Mouse (Mus musculus) retina, postnatal 7 days (tissue): ENCODE results near the gene Basp1.

Experiments used
- DNase-seq: peaks from one replicate; pipeline ENCODE4 v3.0.0-alpha.2; 2012; ENCODE audit warnings: low read depth, low spot score

The Basp1 gene

DNA sequence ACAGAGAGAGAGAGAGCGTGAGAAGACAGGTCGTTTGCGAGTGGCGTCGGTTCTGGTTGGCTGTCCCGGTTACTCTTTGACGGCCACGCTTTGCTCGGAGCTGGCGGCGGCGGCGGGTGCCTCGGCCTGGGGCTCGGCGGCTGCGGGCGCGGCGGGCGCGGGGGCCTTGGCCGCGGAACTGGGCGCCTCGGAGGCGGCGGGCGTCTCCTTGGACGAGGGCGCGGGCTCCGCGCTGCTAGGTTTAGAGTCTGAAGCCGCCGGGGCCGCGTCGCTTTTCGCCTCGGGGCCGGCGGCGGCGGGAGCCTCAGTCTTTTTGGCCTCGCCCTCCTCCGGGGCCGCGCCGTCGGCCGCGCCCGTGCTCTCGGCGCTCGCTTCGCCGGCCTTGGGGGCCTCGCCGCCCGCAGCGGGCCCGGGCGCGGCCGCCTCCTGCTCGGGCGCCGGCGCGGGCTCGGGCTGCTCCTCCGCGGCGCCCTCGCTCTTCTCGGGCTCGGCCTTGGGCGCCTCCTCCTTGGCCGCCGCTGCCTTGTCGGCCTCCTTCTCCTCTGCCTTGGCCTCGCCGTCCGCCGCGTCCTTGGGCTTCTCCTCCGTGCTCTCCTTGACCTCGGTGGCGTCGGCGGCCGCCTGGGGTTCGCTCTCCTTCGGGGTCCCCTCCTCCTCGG is 49.3 kb downstream of the Basp1 start:
- DNase-seq = no peak

DNA sequence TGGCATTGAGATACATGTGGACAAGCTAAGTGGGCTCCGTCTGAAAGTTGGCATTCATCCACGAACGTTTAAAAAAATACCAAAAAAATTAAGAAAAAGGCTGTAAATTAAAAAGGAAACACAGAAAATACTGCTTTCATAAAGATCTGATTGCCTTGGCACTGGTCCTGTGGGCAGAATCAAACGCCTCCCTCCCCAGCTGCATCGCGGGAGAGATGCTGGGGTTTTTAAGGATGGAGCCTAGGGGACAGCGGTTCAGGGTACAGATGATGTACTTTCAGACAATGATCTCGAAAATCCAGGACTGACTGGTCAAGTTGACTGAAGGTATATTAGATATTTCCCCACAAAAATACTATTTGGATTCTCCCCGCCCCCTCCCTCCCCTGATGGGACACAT is 49.9 kb downstream of the Basp1 start:
- DNase-seq = no peak

DNA sequence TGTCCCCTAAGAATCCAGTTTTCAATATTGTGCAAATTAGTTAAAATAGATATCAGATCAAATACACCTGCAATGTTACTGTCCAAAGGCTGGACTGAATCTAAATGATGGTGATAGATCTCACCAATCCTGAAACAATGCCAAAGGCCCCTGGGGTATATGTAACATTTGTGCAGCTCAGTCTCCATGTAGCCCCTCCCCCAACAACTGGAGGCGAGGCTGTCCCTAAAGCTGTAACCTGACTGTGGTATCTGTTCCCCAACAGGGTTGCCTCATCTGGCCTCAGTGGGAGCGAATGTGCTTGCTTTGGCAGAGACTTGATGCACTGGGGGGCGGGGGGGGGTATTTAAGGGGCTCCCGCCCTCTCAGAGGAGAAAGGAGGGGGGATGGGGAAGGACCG is 52.7 kb downstream of the Basp1 start:
- DNase-seq = no peak

DNA sequence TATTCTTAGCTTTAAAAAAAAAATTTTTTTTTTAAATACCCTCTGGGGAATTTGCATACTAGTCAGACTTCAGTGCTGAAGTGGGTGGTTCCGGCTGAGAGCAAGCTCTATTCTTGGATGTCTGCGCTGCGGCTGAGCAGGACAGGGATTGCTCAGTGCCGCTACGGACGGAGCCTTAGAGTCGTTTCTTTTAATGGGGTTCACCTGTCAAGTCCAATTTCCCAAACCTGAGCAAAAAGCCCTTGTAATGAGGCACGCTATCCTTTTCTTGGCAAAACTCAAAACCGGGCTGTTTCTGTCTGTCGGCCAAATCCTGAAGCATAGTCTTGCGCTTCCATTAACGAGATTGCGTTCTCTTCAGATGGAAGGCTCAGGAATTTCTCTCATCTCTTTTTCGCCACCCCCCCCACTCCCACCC is 54.9 kb downstream of the Basp1 start:
- no peak for DNase-seq

DNA sequence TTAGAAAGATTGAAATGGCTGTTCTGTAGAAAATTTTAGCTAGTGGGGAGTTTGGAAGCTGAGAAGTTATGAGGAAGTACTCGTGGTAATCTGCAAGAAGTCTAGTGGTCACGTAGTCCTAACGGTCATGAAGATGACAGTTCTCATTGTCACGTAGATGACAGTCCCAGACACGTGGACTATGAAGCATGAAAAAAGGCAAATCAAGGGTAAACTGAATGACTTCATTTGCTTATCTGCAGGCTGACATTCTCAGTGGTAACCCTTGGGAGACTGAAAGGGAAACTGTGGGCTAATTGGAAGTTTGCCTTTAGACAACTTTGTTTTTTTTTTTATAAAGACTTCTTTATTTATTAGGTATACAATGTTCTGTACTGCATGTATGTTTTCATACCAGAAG is 58.2 kb downstream of the Basp1 start:
- DNase-seq = no peak

DNA sequence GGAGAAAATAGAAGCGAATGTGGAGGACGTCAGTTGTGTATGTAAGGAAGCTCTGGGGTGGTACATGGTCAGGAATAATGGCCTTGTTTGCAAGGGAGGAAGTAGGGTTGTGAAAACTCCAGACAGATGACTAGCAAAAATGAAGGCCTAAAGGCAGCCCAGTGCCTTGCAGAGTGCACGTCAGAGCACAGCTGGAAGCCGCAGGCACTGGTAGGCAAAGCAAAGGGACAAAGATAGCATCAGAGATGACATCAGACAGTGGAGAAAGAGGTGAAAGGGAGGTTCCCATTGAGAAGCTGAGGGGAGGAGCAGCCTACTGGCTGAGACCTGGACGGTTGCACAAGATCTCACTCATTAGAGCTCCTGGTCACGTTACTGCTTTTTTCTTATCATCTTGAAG is 58.8 kb downstream of the Basp1 start:
- no peak for DNase-seq

DNA sequence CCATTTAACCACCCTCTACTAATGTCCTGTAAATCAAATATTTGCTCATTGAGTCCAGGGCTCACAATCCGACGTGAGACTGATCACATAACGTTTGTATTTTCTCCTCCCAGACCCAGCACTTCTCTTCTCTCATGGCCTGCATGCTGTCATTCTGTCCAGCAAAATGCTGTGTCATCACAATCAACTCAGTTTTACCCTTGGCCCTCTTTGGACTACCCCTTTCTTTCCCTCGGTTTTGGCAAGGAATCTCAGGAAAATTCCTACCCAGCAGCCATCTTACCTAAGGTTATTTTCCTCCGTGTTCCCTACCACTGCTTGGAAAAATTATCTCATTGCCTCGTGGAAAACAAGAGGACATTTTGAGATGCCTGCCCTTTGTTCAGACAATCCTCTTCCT is 60.1 kb downstream of the Basp1 start:
- DNase-seq = no peak

DNA sequence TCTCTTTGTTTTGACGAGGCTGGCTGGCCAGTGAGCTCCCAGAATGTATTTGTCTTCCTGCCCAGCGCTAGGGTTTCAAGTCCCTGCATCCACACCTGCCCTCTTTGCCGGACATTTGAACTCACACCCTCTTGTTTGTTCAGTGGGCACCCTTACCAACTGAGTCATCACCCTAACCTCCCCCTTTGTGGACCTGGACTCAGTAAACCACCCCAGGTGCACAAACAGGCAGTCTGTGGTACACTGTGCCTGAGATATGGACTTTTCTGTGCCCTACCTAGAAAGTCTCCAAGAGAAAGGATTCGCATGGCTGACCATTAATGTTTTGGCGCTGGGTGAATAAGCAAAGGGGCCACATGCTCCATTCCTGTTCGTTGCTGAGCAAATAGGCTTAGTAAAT is 70.3 kb downstream of the Basp1 start:
- no peak for DNase-seq

DNA sequence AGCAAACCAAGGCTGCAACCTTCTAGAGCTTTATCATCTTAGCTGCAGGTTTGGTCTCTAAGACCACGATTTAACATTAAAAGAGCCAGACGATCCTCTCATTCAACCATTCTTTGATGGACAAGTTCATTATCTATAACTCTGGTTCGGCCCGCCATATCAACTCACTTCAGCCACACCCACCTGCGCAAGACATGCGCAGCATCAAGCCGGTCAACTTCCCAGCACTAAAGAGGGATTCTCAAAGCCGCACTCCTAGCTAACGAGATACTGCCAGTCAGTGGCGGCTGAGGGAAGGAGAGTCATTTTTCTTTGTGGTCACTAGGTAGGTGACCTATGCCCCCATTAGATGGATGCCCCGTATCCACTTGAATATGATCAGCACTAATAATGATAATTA is 78.3 kb downstream of the Basp1 start:
- DNase-seq = no peak

DNA sequence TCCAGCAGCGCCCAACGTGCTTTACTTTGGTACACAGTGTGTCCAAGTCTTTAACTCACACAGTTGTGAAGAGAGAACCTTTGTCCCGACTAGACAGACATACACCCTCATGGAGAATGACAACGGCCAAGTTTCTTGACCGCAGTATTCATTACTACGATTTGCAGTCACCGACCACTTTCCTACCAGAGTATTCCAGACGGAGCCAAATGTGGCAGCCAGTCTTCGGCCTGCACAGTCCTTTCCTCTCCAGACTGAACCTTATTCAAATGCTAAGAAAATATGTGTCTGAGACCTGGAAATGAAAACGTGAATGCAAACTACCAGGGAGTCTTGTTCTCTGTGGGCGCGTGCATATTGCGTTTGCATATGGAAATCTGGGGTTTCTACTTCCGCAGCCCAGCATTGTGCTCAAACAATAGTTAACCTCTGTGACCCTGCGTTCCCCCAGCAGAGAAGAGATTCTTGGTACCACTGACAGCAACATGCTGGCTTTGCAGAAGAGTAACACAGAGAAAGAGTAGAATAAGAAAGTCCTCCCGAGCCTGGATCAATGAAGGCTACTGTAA is 81.6 kb downstream of the Basp1 start:
- no peak for DNase-seq

DNA sequence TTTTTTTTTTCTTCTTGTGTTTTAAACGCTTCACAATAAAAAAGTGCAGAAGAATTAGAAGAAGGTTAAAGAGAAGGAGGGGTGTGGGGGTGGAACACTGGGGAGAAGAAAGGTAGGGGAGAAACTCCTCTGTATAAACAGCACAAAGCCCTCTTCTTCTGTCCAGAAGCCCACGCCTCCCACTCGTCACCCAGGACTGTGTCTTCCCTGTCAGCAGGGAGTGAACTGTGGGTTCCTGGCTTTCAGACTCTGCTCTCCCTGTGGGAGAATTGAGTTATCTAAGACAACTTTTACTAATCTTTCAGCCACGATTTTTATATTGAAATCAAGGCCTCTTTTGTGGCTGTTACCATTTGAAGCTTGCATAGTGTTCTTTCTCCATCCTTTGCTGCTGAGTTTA is 82.6 kb downstream of the Basp1 start:
- no peak for DNase-seq

DNA sequence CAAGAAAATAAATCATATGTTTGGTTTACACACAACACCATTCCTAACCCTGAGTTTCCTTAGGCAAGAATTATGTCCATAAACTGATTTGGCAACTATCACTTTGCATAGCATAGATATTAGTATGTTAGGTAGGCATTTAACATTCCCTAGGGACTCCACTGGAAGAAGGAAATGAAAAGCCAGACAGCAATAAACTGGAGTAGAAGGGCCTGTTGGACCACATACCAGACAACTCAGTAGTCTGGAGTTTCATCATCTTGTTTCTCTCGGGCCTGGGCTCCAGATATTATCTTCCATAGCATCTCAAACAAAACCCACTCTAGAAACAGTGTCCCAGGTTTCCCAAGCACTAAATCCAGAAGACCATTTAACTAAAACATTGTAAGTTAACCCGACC is 91.0 kb downstream of the Basp1 start:
- DNase-seq = no peak

DNA sequence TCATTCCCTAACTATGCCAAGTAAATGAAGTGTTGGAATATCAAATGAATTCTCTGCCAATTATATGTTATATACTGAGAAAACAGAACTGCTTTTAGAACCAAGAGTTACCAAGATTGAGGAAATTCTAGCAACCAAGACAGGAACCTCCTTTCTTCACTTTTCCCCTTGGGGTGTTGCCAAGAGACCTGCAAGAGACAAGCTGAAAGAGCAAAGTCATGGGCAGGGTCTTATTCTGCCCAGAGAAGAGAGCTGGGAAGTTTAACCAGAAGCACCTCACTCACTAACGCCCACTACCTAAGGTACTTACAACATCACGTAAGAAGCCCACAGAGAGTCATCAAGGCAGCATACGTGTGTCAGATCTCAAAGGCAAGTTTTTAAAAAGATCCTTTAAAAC is 91.5 kb downstream of the Basp1 start:
- no peak for DNase-seq

DNA sequence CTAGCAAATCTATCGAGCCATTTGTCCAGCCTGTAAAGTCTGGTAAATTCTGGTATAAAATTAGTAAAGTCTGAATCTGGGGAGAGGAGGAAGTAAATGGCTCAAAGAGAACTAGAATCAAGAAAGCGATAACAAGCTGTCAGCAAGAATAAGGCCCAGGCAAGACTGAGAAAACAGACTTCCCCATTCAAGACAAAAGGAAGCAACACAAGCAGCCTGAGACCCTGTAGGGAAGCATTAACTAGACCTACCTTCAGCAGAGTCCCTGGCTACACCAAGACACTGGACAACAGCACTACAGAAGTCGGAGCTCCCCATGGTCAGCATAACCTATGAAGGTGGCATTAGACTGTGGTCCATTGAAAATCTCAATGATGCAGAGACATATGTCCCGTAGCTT is 91.9 kb downstream of the Basp1 start:
- no peak for DNase-seq

DNA sequence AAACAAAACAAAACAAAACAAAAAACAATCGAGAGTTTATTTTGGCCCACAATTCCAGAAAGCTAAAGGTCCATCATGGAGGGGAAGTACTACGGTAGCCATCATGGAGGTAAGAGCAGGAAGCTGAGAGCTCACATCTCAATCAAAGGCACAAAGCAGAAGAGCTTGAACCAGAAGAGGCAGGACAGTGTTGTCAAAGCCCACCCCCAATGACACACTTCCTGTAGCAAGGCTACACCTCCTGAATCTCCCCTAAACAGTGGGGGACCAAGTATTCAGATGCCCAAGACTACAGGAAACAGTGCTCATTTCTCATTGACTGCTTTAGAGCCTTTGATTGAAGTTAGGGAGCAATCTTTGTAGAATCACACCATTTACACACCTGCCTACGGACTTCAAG is 99.1 kb downstream of the Basp1 start:
- DNase-seq = no peak
